ENCODE assay signal across 9 mouse cellular contexts in the genomic region with DNA sequence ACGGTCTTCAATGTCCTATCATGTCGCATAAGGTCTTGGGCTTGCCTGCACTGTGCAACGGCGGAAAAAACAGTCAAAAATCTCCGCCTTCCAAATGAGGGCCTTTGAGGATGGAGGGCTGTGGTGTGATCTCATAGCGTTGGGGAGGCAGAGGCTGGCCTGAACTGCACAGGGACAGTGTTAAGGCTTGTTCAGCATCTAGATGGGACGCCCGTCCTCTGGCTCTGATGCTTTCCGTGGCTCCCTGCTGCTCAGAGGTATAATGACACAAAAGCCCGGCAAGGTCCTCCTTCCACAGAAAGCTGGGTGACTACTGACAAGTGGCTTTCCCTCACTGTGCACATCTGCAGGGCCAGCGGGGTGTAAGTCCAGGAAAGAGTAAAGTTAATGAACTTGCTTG. TPM values are rescaled to one million over a fixed set of nuclear protein-coding genes. Genes with fewer than 3 reads are reported as not detected.
A peak's percentile ranks its signal among the peaks of the same experiment; 100 is the strongest.
DNase-seq lines count a peak whose midpoint lies in the region; ATAC-seq and TF ChIP-seq lines count a peak whose summit lies in the region.
"Had no signal": no experiment of that assay in that cellular context is flagged by ENCODE, and none has a peak within 500 bp of the region (broad histone marks: within the 10 kb centered on the region; RNA-seq: fewer than 3 reads in every experiment).

No protein-coding gene starts in this region.

- no peaks in the 10 kb centered on the region for H3K27me3 ChIP-seq in kidney, postnatal 0 days (ENCODE audit: insufficient read depth, low read length)
- no peaks in the 10 kb centered on the region for H3K27me3 ChIP-seq in ES-Bruce4 (ENCODE audit: control insufficient read depth, insufficient read depth, low read length, poor library complexity, severe bottlenecking)
- H3K27me3 ChIP-seq in limb, embryonic 10.5 days (ENCODE audit: low read depth, poor library complexity, severe bottlenecking): peaks cover 27% of the 10 kb centered on the region

- H3K9me3 ChIP-seq in kidney, postnatal 0 days (replicated peaks; ENCODE audit: low read length): no peaks in the 10 kb centered on the region
- H3K9me3 ChIP-seq in ES-Bruce4 (replicated peaks; ENCODE audit: control insufficient read depth, insufficient read depth, low read length, poor library complexity, severe bottlenecking): no peaks in the 10 kb centered on the region
- H3K9me3 ChIP-seq in limb, embryonic 10.5 days (replicated peaks): no peaks in the 10 kb centered on the region

- no peak for TF ChIP-seq EP300 in ES-Bruce4 (IDR thresholded peaks at IDR 0.05; ENCODE audit: insufficient read depth, low read depth, low read length)

- 44% methylated on average over 11 of the region's 11 CpGs for WGBS in kidney, postnatal 0 days
- WGBS in limb, embryonic 10.5 days: 17% methylated on average over 11 of the region's 11 CpGs

- peak overlapping the region; percentile 69 for H3K27ac ChIP-seq in gastrocnemius, adult 2 months
- H3K27ac ChIP-seq in kidney, postnatal 0 days: no peak overlapping the region
- H3K27ac ChIP-seq in ES-Bruce4 (ENCODE audit: insufficient read depth, low read length): no peak overlapping the region
- peak overlapping the region; percentile 93 for H3K27ac ChIP-seq in limb, embryonic 10.5 days

- no peak for DNase-seq in gastrocnemius, adult 2 months
- no peak for DNase-seq in gastrocnemius, adult 8-10 months (ENCODE audit: low spot score in 2 of 2)
- DNase-seq in kidney, postnatal 0 days (ENCODE audit: low spot score): no peak
- no peak for DNase-seq in kidney, postnatal 36 days
- DNase-seq in limb, embryonic 10.5 days (ENCODE audit: low spot score): no peak
- DNase-seq in embryo, embryonic 10.5 days (ENCODE audit: low spot score): no peak
- DNase-seq in thymus, postnatal 14 days: no peak
- DNase-seq: B cell, adult 2 months had no signal

- H3K9ac ChIP-seq in kidney, postnatal 0 days (ENCODE audit: low read depth, low read length): peak overlapping the region; percentile 35; the same call in 1 of the 2 replicates
- no peak overlapping the region for H3K9ac ChIP-seq in ES-Bruce4 (ENCODE audit: low read depth, poor library complexity, severe bottlenecking)

- ATAC-seq in kidney, postnatal 0 days (replicated peaks; ENCODE audit: low FRiP score, low read depth): no peak

- H3K4me3 ChIP-seq in gastrocnemius, adult 2 months: peak overlapping the region; percentile 50
- H3K4me3 ChIP-seq in kidney, postnatal 0 days (replicated peaks; ENCODE audit: low read depth, low read length): peak overlapping the region; percentile 17
- H3K4me3 ChIP-seq in ES-Bruce4 (ENCODE audit: low read depth, low read length): peak overlapping the region; percentile 54
- H3K4me3 ChIP-seq in limb, embryonic 10.5 days: peak overlapping the region; percentile 56

- peaks cover 8% of the 10 kb centered on the region; the same call in 1 of the 2 replicates for H3K4me1 ChIP-seq in kidney, postnatal 0 days (replicated peaks; ENCODE audit: insufficient read depth, low read length)
- H3K4me1 ChIP-seq in ES-Bruce4 (ENCODE audit: control insufficient read depth, insufficient read depth, low read length): peaks cover 4% of the 10 kb centered on the region
- peaks cover 43% of the 10 kb centered on the region for H3K4me1 ChIP-seq in limb, embryonic 10.5 days

- TF ChIP-seq POLR2A in ES-Bruce4 (IDR thresholded peaks at IDR 0.05; ENCODE audit: insufficient read depth, low read length): no peak

- intact Hi-C loops in gastrocnemius, adult 2 months (cut with DNase I): no loop called here

- TF ChIP-seq CTCF in gastrocnemius, adult 2 months (IDR thresholded peaks at IDR 0.05): no peak
- no peak for TF ChIP-seq CTCF in kidney, postnatal 0 days (IDR thresholded peaks at IDR 0.05; ENCODE audit: low read depth)
- TF ChIP-seq CTCF in ES-Bruce4 (IDR thresholded peaks at IDR 0.05; ENCODE audit: low read depth, low read length): no peak

- H3K36me3 ChIP-seq in kidney, postnatal 0 days (ENCODE audit: insufficient read depth, low read length): no peaks in the 10 kb centered on the region
- no peaks in the 10 kb centered on the region for H3K36me3 ChIP-seq in ES-Bruce4 (ENCODE audit: control insufficient read depth, insufficient read depth, low read length, poor library complexity, severe bottlenecking)
- H3K36me3 ChIP-seq in limb, embryonic 10.5 days: peaks cover 33% of the 10 kb centered on the region

- peak overlapping the region; percentile 46 for H3K4me2 ChIP-seq in kidney, postnatal 0 days (ENCODE audit: low read length)

RNA-seq across cellular contexts. Expression of a gene that starts 3.7 kb away (rescaled TPM):
- total RNA-seq in gastrocnemius, adult 2 months (2021): 1 to 10 TPM in 1 of 2 experiments, under 1 TPM in 1; 0.97 to 1.4 TPM
- total RNA-seq in gastrocnemius, adult 8-10 months (2022): 1 to 10 TPM in 2 of 4 experiments, under 1 TPM in 2; 0.48 to 1.3 (median 0.84) TPM
- 4.0 and 4.6 TPM in 2 replicates for polyA plus RNA-seq in kidney, postnatal 0 days (2015; fragmentation: Nextera tagmentation; extraction: Ambion mirVana)
- 6.5 and 6.9 TPM in 2 replicates for polyA plus RNA-seq in ES-Bruce4 (2011; ENCODE audit: insufficient read depth, insufficient read length, low read depth, missing spikeins)
- polyA plus RNA-seq in limb, embryonic 10.5 days (2016; fragmentation: Nextera tagmentation; extraction: Ambion mirVana): 14.9 and 15.5 TPM in 2 replicates

RNA-seq across cellular contexts. Expression of a gene that starts 19.4 kb away (rescaled TPM):
- total RNA-seq in gastrocnemius, adult 2 months (2021): 10 to 100 TPM; 42.0 to 50.9 TPM
- 10 to 100 TPM; 38.3 to 47.6 (median 39.7) TPM for total RNA-seq in gastrocnemius, adult 8-10 months (2022)
- polyA plus RNA-seq in kidney, postnatal 0 days (2015; fragmentation: Nextera tagmentation; extraction: Ambion mirVana): 208 and 210 TPM in 2 replicates
- polyA plus RNA-seq in ES-Bruce4 (2011; ENCODE audit: insufficient read depth, insufficient read length, low read depth, missing spikeins): 176 and 180 TPM in 2 replicates
- polyA plus RNA-seq in limb, embryonic 10.5 days (2016; fragmentation: Nextera tagmentation; extraction: Ambion mirVana): 319 and 357 TPM in 2 replicates

RNA-seq across cellular contexts. Expression of a gene that starts 23.9 kb away (rescaled TPM):
- total RNA-seq in gastrocnemius, adult 2 months (2021): 1 to 10 TPM; 6.7 to 7.2 TPM
- 1 to 10 TPM; 7.3 to 8.6 (median 8.1) TPM for total RNA-seq in gastrocnemius, adult 8-10 months (2022)
- polyA plus RNA-seq in kidney, postnatal 0 days (2015; fragmentation: Nextera tagmentation; extraction: Ambion mirVana): 2.4 and 2.6 TPM in 2 replicates
- polyA plus RNA-seq in ES-Bruce4 (2011; ENCODE audit: insufficient read depth, insufficient read length, low read depth, missing spikeins): 10.6 and 11.0 TPM in 2 replicates
- polyA plus RNA-seq in limb, embryonic 10.5 days (2016; fragmentation: Nextera tagmentation; extraction: Ambion mirVana): 2.0 and 2.3 TPM in 2 replicates

RNA-seq across cellular contexts. Expression of a gene that starts 26.8 kb away (rescaled TPM):
- total RNA-seq in gastrocnemius, adult 2 months (2021): 100 to 1,000 TPM; 552 to 603 TPM
- total RNA-seq in gastrocnemius, adult 8-10 months (2022): 100 to 1,000 TPM; 510 to 613 (median 541) TPM
- polyA plus RNA-seq in kidney, postnatal 0 days (2015; fragmentation: Nextera tagmentation; extraction: Ambion mirVana): 901 and 946 TPM in 2 replicates
- 479 and 507 TPM in 2 replicates for polyA plus RNA-seq in ES-Bruce4 (2011; ENCODE audit: insufficient read depth, insufficient read length, low read depth, missing spikeins)
- polyA plus RNA-seq in limb, embryonic 10.5 days (2016; fragmentation: Nextera tagmentation; extraction: Ambion mirVana): 589 and 631 TPM in 2 replicates

RNA-seq across cellular contexts. Expression of a gene that starts 31.8 kb away (rescaled TPM):
- total RNA-seq in gastrocnemius, adult 2 months (2021): 1 to 10 TPM; 3.9 to 9.7 TPM
- total RNA-seq in gastrocnemius, adult 8-10 months (2022): 1 to 10 TPM; 2.7 to 5.3 (median 4.3) TPM
- polyA plus RNA-seq in kidney, postnatal 0 days (2015; fragmentation: Nextera tagmentation; extraction: Ambion mirVana): 221 and 261 TPM in 2 replicates
- 156 and 164 TPM in 2 replicates for polyA plus RNA-seq in ES-Bruce4 (2011; ENCODE audit: insufficient read depth, insufficient read length, low read depth, missing spikeins)
- 261 and 301 TPM in 2 replicates for polyA plus RNA-seq in limb, embryonic 10.5 days (2016; fragmentation: Nextera tagmentation; extraction: Ambion mirVana)

Comparison
In these comparisons a context has a peak if more than half of its experiments do, and no peak if none do; other contexts are left out.
1. H3K27ac ChIP-seq: peak in gastrocnemius, adult 2 months (single experiment) and limb, embryonic 10.5 days (single experiment); none in kidney, postnatal 0 days (single experiment) and ES-Bruce4 (single experiment).
2. Peak in every context shown above with its lines, with median percentiles within 50 percentile points of each other: H3K4me3 ChIP-seq.